Mouse (Mus musculus) embryo, embryonic 9.5 days (tissue): Measurements from ENCODE around the gene Clmn.
"Not testable (repeated sequence)": the region's sequence is repeated elsewhere in the genome, so short reads cannot be mapped to it uniquely, and the experiment has no call there.

Experiments used
- DNase-seq: peaks from one replicate; pipeline ENCODE4 v3.0.0-alpha.2; 2017; ENCODE audit errors: extremely low spot score

Clmn gene

DNA sequence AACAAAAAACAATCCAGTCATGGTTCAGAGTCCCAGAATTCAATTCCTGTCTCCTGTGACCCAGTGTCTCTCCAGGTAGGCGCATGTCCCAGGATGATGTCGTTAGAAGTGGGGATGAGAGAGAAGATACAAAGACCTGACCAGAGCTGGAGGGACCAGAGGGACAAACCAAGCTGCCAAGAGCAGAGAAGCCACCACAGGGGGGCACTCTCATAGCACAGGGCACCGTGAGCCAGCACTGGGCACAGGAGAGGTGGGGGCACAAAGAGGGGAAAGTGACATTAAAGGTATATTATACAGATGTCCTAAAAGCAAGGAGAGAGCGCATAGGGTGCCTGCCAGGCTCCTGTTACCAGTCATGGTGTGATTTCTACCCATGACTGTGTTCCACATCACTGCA lies 25.9 kb downstream of the Clmn start:
- no peak for DNase-seq

DNA sequence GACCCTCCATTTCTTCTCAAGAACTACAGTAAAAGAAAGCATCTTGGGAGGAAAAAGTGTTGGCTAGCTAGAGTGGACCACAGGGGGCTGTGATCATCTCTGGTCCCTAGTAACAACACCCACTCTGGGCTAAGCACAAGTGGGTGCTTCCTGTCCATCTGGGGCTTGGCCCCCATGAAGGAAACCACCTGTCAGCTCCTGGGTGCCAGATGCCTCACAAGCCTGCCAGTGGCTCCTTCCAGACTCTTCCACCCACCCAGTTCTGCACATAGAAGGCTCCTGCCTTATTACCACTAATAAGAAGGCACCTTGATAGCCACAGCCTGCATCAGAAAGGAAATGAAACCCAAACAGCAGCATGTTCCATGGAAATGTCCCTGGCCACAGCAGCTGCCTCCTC lies 26.4 kb downstream of the Clmn start:
- DNase-seq = no peak

DNA sequence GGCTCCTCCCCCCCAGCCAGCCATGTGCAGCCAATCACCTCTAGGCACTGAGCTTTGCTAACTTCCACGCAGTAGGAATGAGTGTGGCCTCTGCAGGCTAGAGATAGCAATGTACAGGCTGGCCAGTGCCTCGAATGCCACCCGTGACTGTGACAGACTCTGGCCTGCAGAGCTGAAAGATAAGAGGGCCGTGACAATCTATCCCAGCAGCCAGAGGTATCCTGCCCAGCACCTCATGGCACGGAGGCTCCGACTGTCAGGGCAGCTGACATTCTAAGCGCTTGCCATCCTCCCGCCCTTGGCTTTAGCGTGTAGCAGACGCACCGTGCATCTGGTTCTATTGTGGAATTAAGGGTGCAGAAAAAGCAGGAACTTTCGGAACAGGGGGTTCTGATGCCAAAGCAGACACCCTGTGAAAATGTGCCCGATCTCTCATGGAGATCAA lies 26.9 kb downstream of the Clmn start:
- DNase-seq = no peak

DNA sequence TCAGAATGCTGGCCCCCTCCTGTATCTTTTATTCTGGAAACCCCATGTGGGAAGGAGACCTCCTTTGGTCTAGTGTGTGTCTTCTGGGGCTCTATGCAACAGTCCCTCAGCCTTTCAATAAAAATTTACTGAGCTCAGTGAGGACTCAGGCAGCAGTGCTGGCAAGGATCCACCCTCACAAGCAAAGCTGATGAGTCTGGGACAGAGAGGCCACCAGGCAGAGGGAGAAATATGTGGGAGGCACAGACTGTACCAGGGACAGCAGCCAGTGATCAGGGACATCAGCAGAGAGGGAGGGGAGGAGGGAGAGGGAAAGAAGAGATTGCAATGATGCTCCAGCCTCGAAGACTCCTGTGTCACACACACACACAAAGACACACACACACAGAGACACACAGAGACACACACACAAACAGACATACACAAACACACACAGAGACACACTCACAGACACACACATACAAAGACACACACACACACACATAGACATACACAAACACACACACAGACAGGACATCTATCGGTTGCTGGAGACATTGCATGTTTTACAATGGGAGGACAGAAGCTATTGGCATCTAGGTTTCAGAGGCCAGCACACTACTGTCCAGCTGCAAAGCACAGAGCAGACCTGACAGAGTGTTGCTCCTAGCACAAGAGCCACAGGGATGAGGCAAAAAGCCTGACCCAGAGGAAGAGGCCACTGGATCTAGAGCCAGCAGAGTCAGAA lies 27.6 kb downstream of the Clmn start:
- no peak for DNase-seq

DNA sequence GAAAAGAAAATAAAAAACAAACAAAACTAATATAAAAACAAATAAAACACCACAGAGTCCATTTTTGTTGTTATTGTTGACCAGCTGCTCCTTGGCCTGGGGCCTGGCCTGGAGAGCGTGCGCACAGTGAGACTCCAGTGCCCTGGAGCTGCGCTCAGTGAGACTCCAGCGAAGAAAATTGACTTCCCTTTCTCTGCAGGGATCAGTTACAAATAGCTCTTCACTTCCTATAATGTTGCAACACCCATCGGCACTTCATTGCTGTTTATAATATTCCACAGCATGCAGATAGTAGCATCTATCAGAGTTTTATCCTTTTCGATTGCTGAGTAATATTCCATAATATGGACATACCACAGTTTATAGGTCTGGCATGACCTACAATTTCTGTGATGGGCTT lies 28.6 kb downstream of the Clmn start:
- no peak for DNase-seq

DNA sequence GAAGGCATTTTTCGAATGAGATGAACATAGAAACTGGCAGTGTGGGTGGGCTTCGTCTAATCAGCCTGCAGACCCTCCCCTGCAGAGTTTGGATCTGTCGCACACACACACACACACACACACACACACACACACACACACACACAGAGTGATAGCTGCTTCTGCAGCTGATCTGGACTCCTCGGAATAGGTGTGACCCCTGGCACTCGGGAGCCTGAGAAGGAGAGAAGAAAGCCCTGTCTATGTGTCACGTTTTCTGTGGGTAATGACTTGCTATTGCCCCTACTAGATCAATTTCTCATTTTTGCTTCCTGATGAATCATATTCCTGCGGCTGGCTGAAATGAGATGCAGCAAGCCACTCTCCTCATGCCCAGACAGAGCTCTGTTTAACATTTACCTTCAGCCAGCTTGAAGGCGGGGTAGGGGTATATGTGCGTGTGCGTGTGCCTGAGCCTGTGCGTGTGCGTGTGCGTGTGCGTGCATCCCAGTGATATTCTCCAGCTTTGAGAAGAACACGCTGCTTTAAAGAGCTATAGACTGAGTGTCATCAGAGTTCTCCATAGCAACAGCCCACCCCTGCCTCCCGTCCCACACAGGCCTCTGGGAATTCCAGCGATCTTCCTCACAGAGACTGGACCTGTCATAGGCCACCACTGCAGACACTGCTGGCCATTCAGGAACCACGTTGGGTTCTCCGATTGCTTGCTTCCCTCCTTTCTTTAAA lies 29.3 kb downstream of the Clmn start:
- DNase-seq = no peak

DNA sequence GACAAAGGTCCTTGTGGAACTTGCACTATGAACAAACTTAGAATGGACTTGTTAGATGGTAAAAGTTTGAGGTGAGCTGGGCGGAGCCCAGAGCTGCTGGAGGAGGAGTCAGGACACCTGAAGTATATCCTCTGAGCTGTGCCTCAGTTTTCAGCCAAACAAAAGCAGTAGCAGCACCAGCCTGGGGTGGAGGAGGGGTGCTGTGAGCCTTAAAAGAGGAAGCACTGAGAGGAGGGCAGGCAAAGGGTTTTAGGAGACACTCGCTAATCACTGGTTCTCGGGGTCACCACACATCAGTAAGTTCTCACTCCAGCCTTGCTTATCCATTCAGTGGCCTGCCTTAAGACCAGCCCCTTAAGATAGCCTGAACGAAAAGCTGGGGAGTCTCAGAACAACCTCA lies 30.1 kb downstream of the Clmn start:
- no peak for DNase-seq

DNA sequence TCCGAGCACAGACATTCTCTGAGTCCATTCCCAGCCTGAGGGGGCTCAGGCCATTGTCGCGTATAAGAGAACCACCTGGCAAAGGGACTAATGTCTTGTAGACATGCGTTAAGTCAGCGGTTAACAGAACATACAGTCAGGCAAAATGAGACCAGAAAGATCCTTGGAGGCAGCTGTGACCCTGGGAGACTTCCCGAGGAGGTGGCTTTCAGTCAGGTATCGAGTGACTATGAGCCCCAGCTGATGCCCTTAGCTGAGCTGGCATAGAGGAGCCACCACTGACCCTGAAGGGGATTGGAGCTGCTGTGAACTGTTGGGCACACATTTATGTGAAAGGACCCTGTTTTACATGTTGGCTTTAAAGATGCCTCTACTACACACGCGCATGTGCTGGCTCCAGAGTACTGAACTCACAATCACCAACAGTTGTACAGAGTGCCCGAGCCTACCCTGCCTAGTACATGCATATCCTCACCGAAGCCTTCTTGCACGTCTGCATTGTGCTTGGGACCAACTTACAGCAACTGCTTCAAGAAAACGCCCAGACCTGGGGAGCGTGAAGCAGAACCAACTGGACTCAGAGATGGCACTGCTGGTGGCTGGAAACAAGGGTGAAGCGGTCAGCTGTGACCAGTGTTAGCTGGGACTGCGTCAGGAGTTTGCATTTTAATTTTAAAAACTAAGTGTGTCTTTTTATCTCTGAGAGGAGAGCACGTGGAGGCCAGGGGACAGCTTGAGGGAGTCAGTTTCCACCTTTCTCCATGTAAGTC lies 34.0 kb downstream of the Clmn start:
- no peak for DNase-seq

DNA sequence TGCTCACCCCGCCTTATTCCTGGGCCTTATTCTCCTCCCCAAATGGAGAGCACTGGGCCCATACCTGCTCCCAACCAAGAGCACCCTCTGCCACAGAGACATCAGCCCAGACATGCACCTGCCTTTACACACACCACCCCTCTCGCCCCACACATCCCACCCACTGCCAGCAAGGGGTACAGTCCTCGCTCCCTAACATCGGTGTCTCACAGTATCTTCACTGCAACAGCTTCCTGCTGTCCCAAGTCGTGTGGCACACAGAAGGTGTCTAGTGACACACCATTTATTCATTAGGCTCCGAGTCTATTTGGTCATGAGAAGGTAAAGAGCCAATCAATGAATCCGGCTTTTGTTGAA lies 34.6 kb downstream of the Clmn start:
- DNase-seq = no peak

DNA sequence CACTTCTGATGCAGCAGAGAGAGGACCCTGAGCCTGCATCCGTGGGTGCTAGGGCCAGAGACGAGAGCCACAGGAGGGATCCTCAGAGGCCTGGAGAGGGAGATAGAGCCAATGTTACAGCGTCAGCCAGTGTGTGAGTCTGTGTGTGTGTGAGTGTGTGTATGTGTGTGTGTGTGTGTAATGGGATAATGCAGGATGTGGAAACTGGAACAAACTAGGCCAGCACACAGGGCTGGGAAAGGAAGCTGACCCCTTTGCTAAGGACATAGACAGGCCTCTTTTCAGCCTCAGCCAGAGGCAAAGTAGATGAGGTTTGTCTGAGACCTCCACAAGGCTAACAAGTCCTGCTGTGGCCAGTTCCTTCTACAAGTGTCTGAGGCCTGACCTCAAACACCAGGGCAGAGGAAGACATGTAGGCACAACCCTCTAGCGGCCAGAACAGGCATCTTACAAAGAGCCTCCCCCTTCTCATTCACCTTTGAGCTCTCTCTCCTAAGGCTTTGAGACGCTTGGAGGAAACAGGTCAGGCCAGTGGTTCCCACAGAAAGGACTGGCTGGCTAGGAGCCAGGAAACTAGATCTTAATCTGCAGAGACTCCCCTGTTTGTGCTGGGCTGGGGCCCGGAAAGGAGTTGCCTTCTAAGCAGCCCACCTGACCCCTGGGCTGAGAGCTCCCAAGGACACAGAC lies 35.1 kb downstream of the Clmn start:
- no peak for DNase-seq

DNA sequence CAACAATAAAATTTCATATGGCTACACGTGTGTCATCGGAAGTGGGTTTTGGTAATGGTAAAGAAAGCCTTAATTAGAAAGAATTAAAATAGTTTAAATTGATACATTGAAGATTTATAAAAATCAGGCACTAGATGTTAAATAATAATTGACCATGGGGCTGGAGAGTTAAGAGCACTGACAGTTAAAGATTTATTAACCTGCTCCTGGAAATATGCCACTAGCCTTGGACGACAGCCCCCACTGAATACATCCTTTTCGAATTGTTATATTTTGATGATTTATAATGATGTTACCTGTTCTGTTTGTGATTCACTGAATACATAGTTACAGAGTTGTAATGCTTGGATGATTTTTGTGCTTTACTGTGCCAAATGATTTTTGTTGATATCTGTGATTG lies 35.9 kb downstream of the Clmn start:
- DNase-seq = not testable (repeated sequence)

DNA sequence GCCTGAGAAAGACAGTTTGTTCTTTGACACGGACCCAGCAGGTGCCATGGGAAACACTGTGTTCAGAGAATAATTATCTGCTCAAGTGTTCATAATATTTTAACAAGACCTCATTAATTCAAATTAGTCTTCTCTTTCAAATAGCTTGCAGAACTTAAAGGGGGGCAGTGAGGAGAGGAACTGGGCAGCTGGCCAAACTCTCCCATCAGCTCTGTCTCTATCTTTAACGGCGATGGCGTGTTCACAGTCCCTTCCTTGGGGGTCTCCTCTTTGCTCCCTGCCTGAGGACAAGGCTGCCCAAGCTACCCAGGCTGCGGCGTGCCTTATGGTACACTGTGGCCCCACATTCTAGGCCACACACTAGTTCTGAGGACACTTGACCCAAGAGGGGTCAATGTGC lies 37.2 kb downstream of the Clmn start:
- DNase-seq = no peak

DNA sequence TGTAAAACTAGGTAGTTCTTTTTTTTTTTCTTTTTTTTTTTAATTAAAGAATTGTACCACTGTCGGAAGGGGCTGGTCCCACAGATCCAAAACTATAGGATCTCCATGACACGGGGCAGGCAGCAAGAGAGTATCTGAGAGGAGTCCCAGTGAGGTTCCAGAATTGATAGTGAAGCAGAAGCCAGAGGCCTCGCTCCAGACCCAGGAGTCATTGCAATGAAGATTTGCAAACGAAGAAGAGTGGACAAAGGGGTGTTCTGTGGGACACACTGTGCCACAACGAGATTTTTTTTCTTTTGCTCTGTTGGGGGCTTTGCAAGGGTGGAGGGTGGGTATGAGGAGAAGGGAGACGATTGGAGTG lies 40.0 kb downstream of the Clmn start:
- no peak for DNase-seq

DNA sequence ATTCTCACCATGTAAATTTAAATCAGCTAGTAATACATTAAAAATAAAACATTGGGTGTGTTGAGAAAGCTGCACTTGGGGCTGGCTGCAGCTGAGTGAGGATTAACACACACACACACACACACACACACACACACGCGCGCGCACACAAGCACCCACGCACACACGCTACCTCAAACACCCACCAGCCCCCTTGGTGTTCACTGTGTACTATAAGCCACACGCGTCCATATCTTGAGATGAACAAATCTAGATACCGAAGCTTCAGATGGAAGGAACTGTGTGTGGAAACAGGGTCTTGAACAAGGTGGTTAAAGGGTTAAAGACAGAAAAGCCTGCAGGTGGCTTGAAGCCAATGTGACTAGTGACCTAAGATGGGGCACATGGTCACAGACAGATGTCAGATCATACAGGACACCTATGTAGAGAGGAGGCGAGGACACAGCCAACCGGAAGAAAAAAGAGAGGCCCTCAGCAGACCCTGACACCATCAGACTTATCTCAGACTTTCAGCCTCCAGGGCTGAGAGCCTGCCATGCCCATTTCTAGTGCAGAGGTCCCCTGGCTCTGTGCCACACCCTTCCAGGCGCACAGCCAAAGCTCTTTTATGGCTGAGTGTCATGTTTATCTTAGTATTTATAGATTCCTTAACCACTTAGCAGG lies 40.5 kb downstream of the Clmn start:
- DNase-seq = no peak

DNA sequence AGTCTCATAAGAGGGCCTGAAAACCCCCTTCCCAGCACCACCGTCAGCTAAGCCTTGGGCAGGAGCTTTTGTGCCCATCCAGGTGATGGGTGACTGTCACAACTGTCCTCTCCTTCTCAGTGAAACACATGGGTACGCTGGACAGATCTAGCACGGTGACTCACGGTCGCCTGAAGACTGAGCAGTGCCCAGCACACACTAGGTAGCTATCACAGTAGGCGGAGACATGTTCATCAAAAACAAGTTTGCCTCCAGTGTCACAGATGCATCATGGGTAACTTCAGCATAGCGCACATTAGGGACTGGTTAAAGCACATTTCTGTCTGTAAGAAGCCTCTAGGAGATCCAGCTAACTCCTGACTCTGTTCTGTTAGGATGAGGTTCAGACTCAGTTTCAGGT lies 41.2 kb downstream of the Clmn start:
- DNase-seq = no peak

DNA sequence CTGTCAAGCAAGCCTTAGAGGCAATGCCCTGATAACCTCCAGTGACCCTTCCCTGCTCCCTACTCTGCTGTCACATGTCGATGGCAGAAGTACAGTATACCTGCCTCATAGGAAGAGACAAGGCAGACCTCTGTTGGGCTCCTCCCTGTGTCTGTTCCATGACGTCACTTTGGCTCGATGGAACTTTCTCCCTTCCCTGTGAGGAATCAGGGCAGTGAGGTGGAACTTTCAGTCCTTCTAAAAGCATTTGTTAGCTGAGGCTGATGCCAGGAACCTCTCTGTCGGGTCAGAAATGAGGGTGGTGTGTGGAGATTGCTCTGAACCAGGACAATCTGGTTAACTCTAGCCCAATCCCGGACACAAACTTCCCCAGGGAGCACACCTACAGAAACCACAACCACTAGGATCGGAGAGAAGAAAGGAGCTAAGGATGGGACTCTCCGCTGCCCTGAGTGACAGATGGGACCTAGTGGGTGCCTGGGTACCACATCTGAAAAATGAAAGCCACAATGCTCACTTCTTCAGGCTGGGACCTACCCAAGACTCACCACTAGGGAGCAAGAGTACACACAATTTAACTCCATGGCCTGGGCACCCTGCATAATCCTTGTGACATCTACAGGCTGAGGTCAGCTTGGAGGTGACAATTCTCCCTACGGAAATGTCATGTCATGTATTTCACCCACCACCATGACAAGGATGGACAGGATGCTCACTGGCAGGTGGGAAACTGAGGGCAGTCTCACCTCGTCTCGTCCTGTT lies 41.9 kb downstream of the Clmn start:
- no peak for DNase-seq

DNA sequence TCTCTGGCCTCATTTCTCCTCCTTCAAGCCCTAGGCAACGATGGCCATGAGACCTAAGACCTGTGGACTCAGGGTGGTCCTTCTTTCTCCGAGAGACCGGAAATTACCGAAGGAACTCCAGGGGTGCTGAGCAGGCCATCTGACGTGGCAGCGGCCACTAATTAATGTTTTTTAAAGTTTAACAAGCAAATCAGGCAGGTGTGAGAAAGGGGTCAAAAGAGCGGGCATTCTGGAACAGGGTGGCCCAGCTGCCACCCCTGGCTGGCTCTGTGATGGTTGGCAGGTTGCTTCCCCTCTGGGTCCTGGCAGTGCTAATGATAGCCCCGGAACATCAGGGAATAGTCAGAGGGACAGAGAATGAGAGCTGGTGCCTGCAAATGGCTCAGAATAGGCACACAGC lies 42.7 kb downstream of the Clmn start:
- no peak for DNase-seq

DNA sequence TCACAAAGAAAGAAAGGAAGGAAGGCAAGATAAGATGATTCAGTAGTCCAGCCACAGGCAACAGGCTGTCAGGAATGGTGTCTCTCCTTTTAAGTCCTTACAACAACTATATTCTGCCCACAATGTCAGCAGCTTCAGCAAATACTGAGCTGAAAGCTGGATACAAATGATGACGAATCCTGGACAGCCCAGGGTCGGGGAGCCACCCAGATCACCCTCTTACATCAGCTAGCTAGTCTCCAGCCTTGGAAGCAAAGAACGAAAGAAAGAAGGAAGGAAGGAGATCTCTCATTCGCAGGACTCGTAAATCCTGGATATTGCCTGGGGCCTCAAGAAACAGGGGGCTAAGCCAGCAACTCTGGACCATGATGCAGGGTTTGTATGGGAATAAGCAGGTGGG lies 44.8 kb downstream of the Clmn start:
- DNase-seq = no peak

DNA sequence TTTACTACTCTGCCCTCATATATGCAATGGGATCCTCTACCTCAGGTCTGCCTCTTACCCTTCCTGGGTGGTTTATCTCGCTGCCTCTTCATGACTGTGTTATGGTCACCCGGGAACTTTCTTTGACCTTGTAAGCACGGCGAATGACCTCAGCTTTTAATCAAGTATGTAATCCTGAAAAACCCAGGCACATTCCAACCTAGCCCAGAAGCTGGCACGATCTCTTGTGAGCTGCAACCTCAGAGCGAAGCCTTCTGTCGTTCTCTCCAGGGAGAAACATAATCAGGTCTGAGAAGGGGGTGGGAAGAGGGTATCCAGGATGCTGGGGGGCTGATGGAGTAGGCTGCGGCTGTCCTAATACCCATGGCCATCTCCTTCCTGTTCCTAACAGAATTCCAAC lies 45.8 kb downstream of the Clmn start:
- DNase-seq = no peak

DNA sequence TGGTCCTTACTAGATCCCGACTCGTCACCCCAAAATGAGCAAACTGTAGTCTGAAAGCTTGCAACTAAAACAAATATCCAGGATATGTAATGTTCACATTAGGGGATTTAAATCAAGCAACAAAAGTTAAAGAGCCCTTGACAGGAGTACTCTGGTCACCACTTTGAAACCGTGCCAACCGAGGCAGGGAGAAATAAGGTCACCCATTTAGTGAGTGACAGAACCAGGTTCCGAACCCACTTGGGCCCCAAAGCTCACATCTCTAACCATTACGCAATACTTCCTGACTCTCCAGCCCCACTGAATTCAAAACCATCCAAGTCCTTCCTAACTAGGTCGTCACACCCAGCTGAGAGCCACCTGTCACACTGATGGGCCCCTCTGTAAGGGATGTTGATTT lies 46.8 kb downstream of the Clmn start:
- no peak for DNase-seq

DNA sequence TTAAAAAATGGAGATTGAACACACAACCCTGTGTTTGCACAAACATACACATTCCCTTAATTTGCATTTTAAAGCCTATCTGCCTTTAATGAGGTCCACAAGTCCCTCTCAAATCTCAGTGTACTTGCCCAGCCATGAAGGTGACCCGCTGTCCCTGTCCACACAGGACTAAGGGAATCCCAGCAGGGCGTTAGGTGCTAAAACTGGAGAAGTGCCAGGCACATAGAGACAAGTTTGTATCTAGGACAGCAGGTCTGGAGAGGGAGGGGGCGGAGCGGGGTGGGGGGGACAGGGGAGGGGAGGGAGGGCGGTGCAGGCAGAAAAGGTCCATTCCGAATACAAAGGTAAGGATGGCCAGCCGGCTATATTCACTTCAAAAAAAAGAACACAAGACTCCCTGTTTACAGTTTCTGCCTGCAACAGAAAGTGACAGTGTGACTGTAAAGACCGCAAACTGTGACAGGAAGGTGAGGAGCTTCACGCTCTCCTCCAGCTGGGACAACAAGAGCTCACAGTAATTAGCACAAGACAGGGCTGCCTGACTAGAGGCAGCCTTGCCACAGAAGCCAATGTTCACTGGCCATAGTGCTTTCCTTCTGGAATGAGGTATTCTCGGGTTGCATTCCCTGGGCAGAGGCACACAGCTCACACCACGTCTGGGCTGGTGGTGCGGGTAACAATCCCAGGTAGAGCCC lies 47.6 kb downstream of the Clmn start:
- no peak for DNase-seq
